Mouse (Mus musculus) brain, embryonic 14.5 days (tissue): ENCODE data around the gene Cblb. TPM values are rescaled to one million over a fixed set of nuclear protein-coding genes. Genes with fewer than 3 reads are reported as not detected.

Experiments used
- DNase-seq: peaks from one replicate; pipeline ENCODE4 v3.0.0-alpha.2; 2011; ENCODE audit warnings: low read depth
- CTCF ChIP-seq: fragments of 200-500 bp; IDR thresholded peaks from 2 replicates; pipeline ENCODE4 v1.5.1; 2012; ENCODE audit warnings: inconsistent platforms, mild to moderate bottlenecking, moderate library complexity, borderline replicate concordance; ENCODE audit not compliant: insufficient read depth, insufficient read length; ENCODE audit errors: extremely low read depth
- POLR2A ChIP-seq: fragments of 200-500 bp; IDR thresholded peaks from 2 replicates; pipeline ENCODE4 v1.6.1; 2012; ENCODE audit warnings: mild to moderate bottlenecking, inconsistent platforms, borderline replicate concordance; ENCODE audit not compliant: poor library complexity, insufficient read depth, insufficient read length, severe bottlenecking; ENCODE audit errors: extremely low read depth
- polyA plus RNA-seq: library from polyadenylated mRNA; depleted of rRNA; stranded (reverse); fragments of >200 nt; gene quantifications from 2 replicates; pipeline ENCODE4 v1.2.3, GENCODE M21; 2012

The Cblb gene
- polyA plus RNA-seq, 1 experiment = 29.9 TPM

DNA sequence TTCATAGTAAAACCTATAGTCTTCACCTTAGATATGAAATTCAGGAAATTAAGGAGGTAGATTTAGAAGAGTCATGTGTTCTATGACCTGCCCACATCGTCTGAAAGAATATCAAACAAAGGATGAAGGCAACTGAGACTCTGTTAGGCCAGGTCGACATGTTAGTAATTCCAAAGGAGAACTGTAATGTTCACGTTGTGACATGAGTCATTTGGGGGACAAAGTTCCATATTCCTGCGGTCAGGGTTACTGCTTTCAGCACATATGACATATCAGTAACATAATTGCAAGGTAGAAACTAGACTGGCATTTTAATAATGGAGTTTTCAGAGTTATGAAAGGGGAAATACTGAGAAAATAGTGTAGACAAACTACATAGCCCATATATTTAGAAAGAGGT lies 58.3 kb downstream of the Cblb start:
- no peak for DNase-seq
- TF ChIP-seq CTCF (no peak), POLR2A (no peak)

DNA sequence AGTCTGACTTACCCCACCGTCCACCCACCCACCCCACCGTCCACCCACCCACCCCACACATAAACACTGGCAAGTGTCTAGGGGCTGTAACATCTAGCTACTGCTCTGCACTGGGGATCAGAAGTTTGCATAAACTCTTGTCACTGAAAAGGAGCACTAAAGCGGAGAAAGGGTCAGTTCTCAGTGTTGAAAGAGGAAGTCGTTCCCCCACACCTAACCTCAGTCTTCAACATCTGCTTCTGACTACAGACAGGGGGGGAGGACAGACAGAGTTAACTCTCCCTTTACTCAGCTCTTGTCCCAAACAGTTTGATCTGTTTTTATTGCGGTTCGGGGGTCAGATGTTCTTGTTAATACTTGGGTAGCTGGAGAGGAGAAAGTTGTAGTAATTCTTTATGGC lies 59.9 kb downstream of the Cblb start:
- TF ChIP-seq CTCF (no peak), POLR2A (no peak)
- DNase-seq = no peak

GRCm38 (mm10) chr16:52093325-52094253 lies 62.6 kb downstream of the Cblb start:
- DNase-seq = no peak
- TF ChIP-seq POLR2A (no peak), CTCF (no peak)

DNA sequence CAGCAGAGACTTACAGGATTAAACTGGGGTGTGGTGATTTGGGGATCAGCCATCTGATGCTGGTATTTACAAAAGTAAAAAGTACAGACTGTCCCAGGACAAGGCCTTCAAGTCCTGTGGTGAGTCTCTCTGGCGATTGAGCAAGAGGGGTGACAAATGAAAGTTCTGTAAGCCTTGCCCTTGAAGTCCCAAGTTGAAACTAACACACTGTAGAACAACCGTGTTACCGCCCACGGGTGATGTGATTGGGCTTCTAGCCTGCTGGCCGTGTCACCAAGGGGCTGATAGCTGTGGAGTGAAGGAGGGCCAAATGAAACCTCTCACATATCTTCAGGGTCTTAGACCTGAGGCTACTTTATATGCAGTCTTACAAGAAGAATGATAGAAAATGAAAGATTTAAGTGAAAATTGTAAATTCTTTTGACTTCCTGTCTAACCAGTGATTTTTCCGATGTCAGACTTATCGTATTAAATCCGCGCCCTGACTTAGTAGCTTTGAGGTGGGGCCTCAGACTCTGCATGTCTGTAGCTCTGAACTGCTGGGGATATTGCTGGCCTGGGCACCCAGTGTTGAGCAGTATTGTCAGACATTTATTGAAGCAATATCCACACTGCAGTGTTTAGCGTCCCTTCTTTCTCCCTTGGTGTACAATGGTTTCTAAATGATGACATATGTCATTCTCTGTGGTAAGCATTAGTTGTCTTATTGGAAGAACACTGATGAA lies 63.9 kb downstream of the Cblb start:
- DNase-seq = no peak
- TF ChIP-seq POLR2A = no peak
- TF ChIP-seq CTCF = no peak

- TF ChIP-seq CTCF (no peak), POLR2A (no peak)
- DNase-seq = no peak
Measured at GRCm38 (mm10) chr16:52095643-52096042, 64.6 kb downstream of the Cblb start.

DNA sequence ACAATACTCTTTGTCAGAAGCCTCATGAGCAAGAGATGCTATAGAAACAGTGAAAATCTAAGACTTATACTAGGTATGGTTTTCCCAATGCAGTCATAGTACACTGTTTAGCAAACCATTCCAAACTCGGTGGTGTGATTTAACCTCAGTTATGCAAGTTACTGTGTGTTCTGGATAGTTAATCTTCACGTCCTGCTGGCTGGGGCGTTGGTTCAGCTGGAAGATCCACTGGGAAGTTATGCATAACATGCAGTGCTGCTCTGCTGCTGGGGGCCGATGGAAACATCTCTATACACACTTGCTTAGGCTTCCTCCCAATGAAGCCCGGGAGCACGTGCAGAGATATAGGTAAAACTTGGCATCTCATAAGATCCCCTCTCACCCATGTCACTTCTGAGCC lies 69.4 kb downstream of the Cblb start:
- TF ChIP-seq CTCF (no peak), POLR2A (no peak)
- DNase-seq = no peak

- no peak for DNase-seq
- TF ChIP-seq POLR2A (no peak), CTCF (no peak)
Measured at GRCm38 (mm10) chr16:52104608-52105007, 73.6 kb downstream of the Cblb start.

DNA sequence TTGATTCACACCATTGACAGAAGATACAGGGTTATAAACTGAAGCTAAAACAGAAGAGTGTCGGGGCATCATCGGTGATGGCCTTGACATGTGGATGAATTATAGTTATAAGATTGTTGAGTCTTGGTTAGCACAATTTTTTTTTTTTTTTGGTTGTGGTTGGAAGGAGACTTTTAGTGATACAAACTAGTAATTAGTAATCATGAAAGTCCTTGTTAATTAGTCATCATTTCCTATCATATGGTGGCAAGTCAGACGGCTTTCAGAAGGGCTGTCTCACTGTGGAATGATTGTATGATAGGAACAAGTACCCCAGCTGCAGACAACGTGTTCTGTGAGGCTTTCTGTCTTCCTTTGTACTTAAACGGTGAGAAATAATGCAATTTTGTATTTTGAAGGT lies 76.8 kb downstream of the Cblb start:
- no peak for TF ChIP-seq POLR2A
- no peak for DNase-seq

DNA sequence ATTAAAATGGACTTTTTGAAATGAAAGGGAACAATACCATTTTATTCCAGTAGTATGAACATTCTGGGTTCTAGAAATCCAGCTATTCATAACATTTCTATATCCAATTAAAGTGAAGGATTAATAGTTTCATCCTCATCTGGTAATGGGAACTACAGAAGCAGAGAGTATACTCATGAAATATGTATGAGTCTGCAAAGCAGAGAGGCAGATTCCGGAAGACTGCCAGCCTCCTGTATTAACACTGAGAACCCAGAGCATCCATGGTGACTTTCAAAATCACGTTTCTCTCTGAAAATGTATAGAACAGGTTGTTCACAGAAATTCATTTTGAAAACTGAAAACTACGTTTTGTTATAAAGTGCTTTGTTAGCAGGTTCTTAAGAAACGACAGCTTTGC lies 83.4 kb downstream of the Cblb start:
- peak; percentile 74 for DNase-seq
- TF ChIP-seq POLR2A = no peak
- no peak for TF ChIP-seq CTCF

- DNase-seq = peak; percentile 47
- no peak for TF ChIP-seq POLR2A
- no peak for TF ChIP-seq CTCF
Measured at GRCm38 (mm10) chr16:52119003-52119402, 88.0 kb downstream of the Cblb start.

DNA sequence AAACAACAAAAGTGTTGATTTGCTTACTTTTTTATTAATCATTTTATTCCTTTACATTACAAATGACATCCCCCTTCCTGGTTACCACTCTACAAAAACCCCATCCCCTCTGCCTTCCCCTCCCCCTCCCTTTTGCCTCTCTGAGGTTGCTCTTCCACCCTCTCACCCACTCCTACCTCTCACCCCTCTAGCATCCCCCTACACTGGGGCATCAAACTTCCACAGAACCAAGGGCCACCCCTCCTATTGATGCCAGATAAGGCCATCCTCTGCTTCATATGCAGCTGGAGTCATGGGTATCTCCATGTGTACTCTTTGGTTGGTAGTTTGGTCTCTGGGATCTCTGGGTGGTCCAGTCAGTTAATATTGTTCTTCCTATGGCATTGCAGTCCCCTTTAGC lies 93.9 kb downstream of the Cblb start:
- no peak for DNase-seq
- no peak for TF ChIP-seq POLR2A
- no peak for TF ChIP-seq CTCF

- no peak for DNase-seq
- TF ChIP-seq CTCF = no peak
- no peak for TF ChIP-seq POLR2A
Measured at GRCm38 (mm10) chr16:52125896-52126295, 94.9 kb downstream of the Cblb start.

DNA sequence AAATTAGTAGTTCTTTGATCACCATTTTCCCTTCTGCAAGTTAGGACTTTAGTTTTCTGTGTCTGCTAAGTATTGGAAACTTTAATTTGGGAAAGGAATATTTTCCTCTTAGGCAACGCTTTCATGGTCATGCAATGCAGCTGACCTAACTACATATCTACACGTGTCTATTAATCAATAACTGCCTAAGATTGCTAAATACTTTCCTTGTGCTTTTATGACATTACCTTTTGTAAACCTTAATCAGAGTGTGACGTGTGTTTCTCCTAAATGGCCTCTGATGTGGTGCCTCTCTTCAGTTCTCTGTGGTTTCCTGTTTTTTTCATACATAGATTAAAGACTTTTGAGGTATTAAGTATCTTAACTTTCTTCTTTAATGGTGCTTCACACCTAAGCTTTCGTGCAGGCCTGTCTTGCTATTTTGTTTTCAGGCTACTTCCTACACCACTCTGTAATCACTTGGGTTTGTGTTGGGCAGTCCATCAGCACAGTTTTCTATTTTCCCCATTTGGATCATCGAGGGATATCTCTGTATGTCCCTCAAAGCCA lies 98.4 kb downstream of the Cblb start:
- DNase-seq = no peak
- TF ChIP-seq CTCF = no peak
- TF ChIP-seq POLR2A = no peak
